Mouse (Mus musculus): ENCODE measurements around the gene Cdh13.

Gene Cdh13

GRCm38 (mm10) chr8:118582185-118582584, 298.7 kb downstream of the Cdh13 start:
- DNase-seq, result no peak

GRCm38 (mm10) chr8:118587981-118588380, 304.4 kb downstream of the Cdh13 start:
- no peak for DNase-seq

GRCm38 (mm10) chr8:118596816-118597215, 313.3 kb downstream of the Cdh13 start:
- DNase-seq, result no peak

GRCm38 (mm10) chr8:118601376-118601775, 317.8 kb downstream of the Cdh13 start:
- no peak for DNase-seq

GRCm38 (mm10) chr8:118602074-118602473, 318.5 kb downstream of the Cdh13 start:
- no peak for DNase-seq

- no peak for DNase-seq
Observed at GRCm38 (mm10) chr8:118611551-118611950, 328.0 kb downstream of the Cdh13 start.

- no peak for DNase-seq
Observed at GRCm38 (mm10) chr8:118618195-118618594, 334.7 kb downstream of the Cdh13 start.

GRCm38 (mm10) chr8:118626425-118626824, 342.9 kb downstream of the Cdh13 start:
- no peak for DNase-seq

GRCm38 (mm10) chr8:118627737-118628136, 344.2 kb downstream of the Cdh13 start:
- no peak for DNase-seq

- no peak for DNase-seq
Observed at GRCm38 (mm10) chr8:118628702-118629101, 345.2 kb downstream of the Cdh13 start.

- DNase-seq, result no peak
Observed at GRCm38 (mm10) chr8:118635296-118636060, 351.9 kb downstream of the Cdh13 start.

- no peak for DNase-seq
Observed at GRCm38 (mm10) chr8:118639606-118640005, 356.1 kb downstream of the Cdh13 start.

- no peak for DNase-seq
Observed at GRCm38 (mm10) chr8:118641799-118642198, 358.3 kb downstream of the Cdh13 start.

GRCm38 (mm10) chr8:118648801-118649537, 365.4 kb downstream of the Cdh13 start:
- no peak for DNase-seq

GRCm38 (mm10) chr8:118649981-118650380, 366.4 kb downstream of the Cdh13 start:
- no peak for DNase-seq

GRCm38 (mm10) chr8:118662001-118662829, 378.7 kb downstream of the Cdh13 start:
- no peak for DNase-seq

- no peak for DNase-seq
Observed at GRCm38 (mm10) chr8:118665081-118665480, 381.5 kb downstream of the Cdh13 start.

- DNase-seq, result no peak
Observed at GRCm38 (mm10) chr8:118667736-118668135, 384.2 kb downstream of the Cdh13 start.

- DNase-seq, result no peak
Observed at GRCm38 (mm10) chr8:118676233-118676632, 392.7 kb downstream of the Cdh13 start.

GRCm38 (mm10) chr8:118679347-118679746, 395.8 kb downstream of the Cdh13 start:
- DNase-seq, result no peak

GRCm38 (mm10) chr8:118683386-118683785, 399.9 kb downstream of the Cdh13 start:
- DNase-seq, result no peak

GRCm38 (mm10) chr8:118685863-118686262, 402.3 kb downstream of the Cdh13 start:
- DNase-seq, result no peak

- no peak for DNase-seq
Observed at GRCm38 (mm10) chr8:118689849-118690248, 406.3 kb downstream of the Cdh13 start.

Measured in lung, adult 18-20 months (tissue).